Mouse (Mus musculus) heart, adult 2 months (tissue): ENCODE measurements at regions not wholly inside any gene's neighbourhood (a gene's known extent, or its start where the extent isn't known, plus 50 kb on each side); places are given as distances from the start of the nearest gene placed in this dataset.

Source experiments
- CTCF ChIP-seq: fragments of 200-600 bp; IDR thresholded peaks from 2 replicates; pipeline ENCODE4 v1.8.1; 2022; ENCODE audit warnings: antibody characterized with exemption, mild to moderate bottlenecking, moderate library complexity
- POLR2A ChIP-seq: fragments of 200-500 bp; IDR thresholded peaks from 2 replicates; pipeline ENCODE4 v1.6.1; 2011; ENCODE audit warnings: mild to moderate bottlenecking, low read depth, low read length, control low read depth; ENCODE audit not compliant: insufficient read depth

- no peak for TF ChIP-seq POLR2A
- TF ChIP-seq CTCF: no peak
These were observed 93.2 kb upstream of the Bmp2 start for GRCm38 (mm10) chr2:133458735-133459134.
